Mouse (Mus musculus) lung, embryonic 14.5 days (tissue): ENCODE results near the gene Unc45b. TPM values are rescaled to one million over a fixed set of nuclear protein-coding genes. Genes with fewer than 3 reads are reported as not detected.

ENCODE experiments used
- ATAC-seq: fragments of 200-750 bp; cut with Nextera tagmentation; 2 replicates; pipeline ENCODE4 v1.8.0; 2017; ENCODE audit warnings: mild to moderate bottlenecking, moderate TSS enrichment, moderate library complexity; ENCODE audit not compliant: insufficient read depth
- DNase-seq: peaks from one replicate; pipeline ENCODE4 v3.0.0-alpha.2; 2015
- H3K27ac ChIP-seq: fragments of 300-500 bp; sonication (generic); 2 replicates; pipeline ENCODE4 v1.5.1; 2014; ENCODE audit warnings: low read depth, mild to moderate bottlenecking, moderate library complexity
- H3K27me3 ChIP-seq: fragments of 300-500 bp; sonication (generic); 2 replicates; pipeline ENCODE4 v1.6.1; 2014; ENCODE audit warnings: low read length, control low read depth; ENCODE audit not compliant: insufficient read depth
- H3K36me3 ChIP-seq: fragments of 300-500 bp; sonication (generic); 2 replicates; pipeline ENCODE4 v1.6.1; 2014; ENCODE audit warnings: control low read depth; ENCODE audit not compliant: insufficient read depth
- H3K4me1 ChIP-seq: fragments of 300-500 bp; sonication (generic); 2 replicates; pipeline ENCODE4 v1.6.1; 2014; ENCODE audit warnings: antibody characterized with exemption, control low read depth; ENCODE audit not compliant: insufficient read depth
- H3K4me2 ChIP-seq: fragments of 300-500 bp; sonication (generic); 2 replicates; pipeline ENCODE4 v1.6.1; 2014; ENCODE audit warnings: mild to moderate bottlenecking
- H3K4me3 ChIP-seq: fragments of 300-500 bp; sonication (generic); 2 replicates; pipeline ENCODE4 v1.5.1; 2014; ENCODE audit warnings: low read depth, low read length
- H3K9ac ChIP-seq: fragments of 300-500 bp; sonication (generic); 2 replicates; pipeline ENCODE4 v1.6.1; 2014
- H3K9me3 ChIP-seq: fragments of 300-500 bp; sonication (generic); 2 replicates; pipeline ENCODE4 v1.6.1; 2016; ENCODE audit warnings: low read depth, low read length, control low read depth
- CTCF ChIP-seq: IDR thresholded peaks from 2 replicates; pipeline ENCODE4 v1.5.1; 2016; ENCODE audit warnings: antibody characterized with exemption, low read depth
- WGBS: fragments of 180-500 bp; shearing (Covaris S2); extraction: QIAGEN DNeasy Blood & Tissue Kit; methylation state at CpG from one replicate; pipeline ENCODE4 v1.1.7; 2014; 5-methylcytosine and 5-hydroxymethylcytosine counted together
- polyA plus RNA-seq: library from polyadenylated mRNA; unstranded; fragments of >200 nt; fragmentation: Nextera tagmentation; extraction: Ambion mirVana; gene quantifications from 2 replicates; pipeline ENCODE4 v1.2.1, GENCODE M21; 2014

The Unc45b gene
- polyA plus RNA-seq, 1 experiment from 2014 or later: 5.6 TPM

- Histone ChIP-seq H3K27ac (no peak overlapping the region), H3K9me3 (no peaks in the 10 kb centered on the region), H3K36me3 (0 out of 2 replicates have a peak, but pooled peaks cover 3% of the 10 kb centered on the region), H3K4me1 (no peaks in the 10 kb centered on the region), H3K4me2 (no peak overlapping the region), H3K9ac (no peak overlapping the region), H3K27me3 (no peaks in the 10 kb centered on the region), H3K4me3 (no peak overlapping the region)
- no peak for DNase-seq
- no peak for ATAC-seq
- no peak for TF ChIP-seq CTCF
- 91% methylated on average over 5 of the region's 5 CpGs for WGBS
These were observed 34.7 kb upstream of the Unc45b start for GRCm38 (mm10) chr11:82875631-82876030.

GRCm38 (mm10) chr11:82877726-82878344 lies 32.5 kb upstream of the Unc45b start:
- Histone ChIP-seq H3K4me3 (no peak overlapping the region), H3K27me3 (no peaks in the 10 kb centered on the region), H3K4me1 (no peaks in the 10 kb centered on the region), H3K36me3 (peaks cover 7% of the 10 kb centered on the region; the same call in 1 of the 2 replicates), H3K4me2 (no peak overlapping the region), H3K27ac (no peak overlapping the region), H3K9ac (no peak overlapping the region), H3K9me3 (no peaks in the 10 kb centered on the region)
- WGBS: 84% methylated on average over 7 of the region's 7 CpGs
- no peak for TF ChIP-seq CTCF
- ATAC-seq (no peak), DNase-seq (no peak)

GRCm38 (mm10) chr11:82883180-82883579 lies 27.2 kb upstream of the Unc45b start:
- no peak for ATAC-seq
- Histone ChIP-seq H3K4me2 (no peak overlapping the region), H3K9ac (no peak overlapping the region), H3K27me3 (no peaks in the 10 kb centered on the region), H3K27ac (no peak overlapping the region), H3K4me1 (no peaks in the 10 kb centered on the region), H3K9me3 (no peaks in the 10 kb centered on the region), H3K36me3 (peaks cover 10% of the 10 kb centered on the region; the same call in 1 of the 2 replicates), H3K4me3 (no peak overlapping the region)
- TF ChIP-seq CTCF: no peak
- no peak for DNase-seq
- WGBS: 66% methylated on average over 8 of the region's 8 CpGs

GRCm38 (mm10) chr11:82886559-82886958 lies 23.8 kb upstream of the Unc45b start:
- 90% methylated on average over 3 of the region's 3 CpGs for WGBS
- no peak overlapping the region for H3K27ac ChIP-seq
- peaks cover 7% of the 10 kb centered on the region; the same call in 1 of the 2 replicates for H3K36me3 ChIP-seq
- no peak overlapping the region for H3K9ac ChIP-seq
- DNase-seq (peak; percentile 31), ATAC-seq (no peak)
- peaks cover 5% of the 10 kb centered on the region for H3K4me1 ChIP-seq
- peak; percentile 55 for TF ChIP-seq CTCF
- H3K4me2 ChIP-seq: no peak overlapping the region
- H3K27me3 ChIP-seq: no peaks in the 10 kb centered on the region
- H3K4me3 ChIP-seq: no peak overlapping the region
- no peaks in the 10 kb centered on the region for H3K9me3 ChIP-seq

GRCm38 (mm10) chr11:82888491-82888946 lies 21.8 kb upstream of the Unc45b start:
- Histone ChIP-seq H3K36me3 (no peaks in the 10 kb centered on the region), H3K4me1 (peaks cover 5% of the 10 kb centered on the region), H3K9ac (no peak overlapping the region), H3K4me3 (no peak overlapping the region), H3K9me3 (no peaks in the 10 kb centered on the region), H3K4me2 (peak overlapping the region; percentile 91), H3K27me3 (no peaks in the 10 kb centered on the region), H3K27ac (no peak overlapping the region)
- no peak for TF ChIP-seq CTCF
- peak; percentile 48; the same call in 1 of the 2 replicates for ATAC-seq
- DNase-seq: peak; percentile 73
- WGBS: 32% methylated on average over 10 of the region's 10 CpGs

GRCm38 (mm10) chr11:82889524-82890341 lies 20.6 kb upstream of the Unc45b start:
- Histone ChIP-seq H3K9me3 (no peaks in the 10 kb centered on the region), H3K36me3 (no peaks in the 10 kb centered on the region), H3K4me2 (peak overlapping the region; percentile 91), H3K4me1 (peaks cover 5% of the 10 kb centered on the region), H3K4me3 (peak overlapping the region; percentile 67), H3K27ac (peak overlapping the region; percentile 70; the same call in 1 of the 2 replicates), H3K9ac (peak overlapping the region; percentile 73), H3K27me3 (no peaks in the 10 kb centered on the region)
- ATAC-seq: peak; percentile 47
- WGBS: 4% methylated on average over 30 of the region's 31 CpGs
- TF ChIP-seq CTCF: peak; percentile 16; the same call in 1 of the 2 replicates
- DNase-seq: peak; percentile 30

GRCm38 (mm10) chr11:82890342-82890762 lies 20.0 kb upstream of the Unc45b start, which contains the start of gene Rad51d:
Rad51d (minus strand) TSS chr11:82890614.
- H3K27ac ChIP-seq: peak within 1 kb of the TSS; percentile 70; the same call in 1 of the 2 replicates
- peak; percentile 97 for DNase-seq
- no peaks in the 10 kb centered on the region for H3K9me3 ChIP-seq
- H3K4me3 ChIP-seq: peak within 1 kb of the TSS; percentile 67
- no peaks in the 10 kb centered on the region for H3K36me3 ChIP-seq
- ATAC-seq: peak; percentile 91
- peak within 1 kb of the TSS; percentile 91 for H3K4me2 ChIP-seq
- H3K27me3 ChIP-seq: no peaks in the 10 kb centered on the region
- TF ChIP-seq CTCF: peak; percentile 92
- peak within 1 kb of the TSS; percentile 73 for H3K9ac ChIP-seq
- H3K4me1 ChIP-seq: peaks cover 5% of the 10 kb centered on the region
- WGBS: under 1% methylated on average over 26 of the region's 26 CpGs
